Mouse (Mus musculus): ENCODE measurements at regions not wholly inside any gene's neighbourhood (a gene's known extent, or its start where the extent isn't known, plus 50 kb on each side); places are given as distances from the start of the nearest gene placed in this dataset.

DNA sequence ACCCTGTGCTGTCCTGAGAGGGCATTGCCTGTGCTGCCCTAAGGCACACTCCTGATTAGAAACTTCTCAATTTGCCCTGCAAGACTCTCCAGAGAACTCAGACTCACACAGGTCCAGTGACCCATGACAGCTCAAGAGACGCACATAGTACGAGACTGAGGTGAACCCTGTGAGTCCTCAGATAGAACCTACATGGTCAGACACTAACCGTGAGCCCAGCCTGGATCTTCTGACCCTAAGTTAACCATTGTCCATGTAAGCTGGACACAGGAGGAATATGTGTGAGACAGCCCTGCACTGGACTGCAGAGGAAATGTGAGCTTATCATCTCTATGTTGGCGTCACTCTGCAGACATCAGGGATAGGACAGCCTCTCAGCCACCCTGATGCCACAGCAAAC, 91.4 kb upstream of the Selenok start:
- no peak for DNase-seq (ENCODE audit: low spot score)

DNA sequence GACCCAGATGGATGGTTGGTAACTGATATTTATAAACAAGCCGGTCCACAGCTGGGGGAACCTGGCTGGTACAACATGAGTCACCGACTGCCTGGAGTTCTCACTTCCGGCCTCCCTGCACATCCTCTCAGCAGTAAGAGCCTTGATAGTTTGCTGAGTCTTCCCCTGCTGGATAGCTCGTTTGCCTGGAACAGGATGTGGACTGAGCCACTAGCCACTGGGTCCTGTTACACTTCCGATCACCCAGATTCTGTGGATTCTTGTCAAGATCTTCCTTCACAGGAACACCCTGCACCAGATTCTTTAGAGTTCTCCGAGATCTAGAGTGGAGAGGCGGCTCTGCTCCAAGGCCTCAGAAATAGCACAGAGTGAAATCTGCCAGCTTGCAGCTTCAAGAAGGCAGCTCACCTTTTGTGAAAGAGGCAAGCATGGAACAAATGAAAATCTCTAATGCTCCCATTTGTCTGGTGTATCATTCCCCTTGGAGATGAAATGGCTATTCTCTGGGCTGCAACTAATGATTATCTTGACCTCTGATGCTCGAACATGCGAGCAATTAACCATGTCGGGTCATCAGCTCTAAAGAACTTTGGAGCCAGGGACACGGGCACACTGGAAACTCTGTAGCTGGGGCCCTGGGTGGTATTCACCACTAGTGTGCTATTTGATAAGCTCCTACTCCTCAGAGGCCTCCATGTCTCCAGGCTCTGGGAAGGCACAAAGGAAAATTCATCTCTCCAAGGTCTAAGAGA, 90.3 kb upstream of the Selenok start:
- DNase-seq (ENCODE audit: low spot score) = no peak

DNA sequence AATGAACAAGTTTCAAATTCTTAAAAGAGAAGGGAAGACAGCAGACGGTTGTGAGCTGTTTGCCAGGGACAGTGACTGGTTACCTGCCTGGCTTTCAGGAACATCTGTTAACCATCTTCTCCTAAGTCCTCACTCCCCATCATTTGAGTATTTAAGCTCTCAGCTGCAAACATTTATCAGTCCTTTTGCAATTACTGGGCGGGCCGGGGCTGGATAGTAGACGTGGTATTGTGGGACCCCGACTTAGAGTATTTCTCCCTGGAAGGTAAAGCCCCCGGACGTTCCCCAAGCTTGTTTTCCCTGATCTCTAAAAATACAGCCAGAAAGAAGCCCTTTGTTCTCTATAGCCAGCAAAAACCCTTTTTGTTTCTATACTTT, 89.7 kb upstream of the Selenok start:
- no peak for DNase-seq (ENCODE audit: low spot score)

DNA sequence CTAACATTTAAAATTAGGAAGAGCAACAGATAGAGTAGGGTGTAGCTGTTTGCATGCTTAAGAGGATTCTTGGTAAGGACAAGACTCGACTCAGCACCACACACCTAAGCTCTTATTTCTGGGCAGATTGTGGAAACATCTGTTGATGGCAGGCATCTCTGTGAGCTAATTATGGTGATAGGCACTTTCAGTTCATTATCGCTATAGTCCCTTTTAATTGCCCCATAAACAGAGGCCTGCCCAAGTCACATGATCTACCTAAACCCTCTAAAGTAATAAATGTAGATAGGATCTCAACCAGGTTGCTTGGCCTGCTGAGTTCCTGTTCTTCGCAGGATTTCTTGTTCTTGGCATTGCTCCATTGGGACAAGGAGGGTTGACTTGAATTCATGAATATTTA, 88.8 kb upstream of the Selenok start:
- no peak for DNase-seq (ENCODE audit: low spot score)

DNA sequence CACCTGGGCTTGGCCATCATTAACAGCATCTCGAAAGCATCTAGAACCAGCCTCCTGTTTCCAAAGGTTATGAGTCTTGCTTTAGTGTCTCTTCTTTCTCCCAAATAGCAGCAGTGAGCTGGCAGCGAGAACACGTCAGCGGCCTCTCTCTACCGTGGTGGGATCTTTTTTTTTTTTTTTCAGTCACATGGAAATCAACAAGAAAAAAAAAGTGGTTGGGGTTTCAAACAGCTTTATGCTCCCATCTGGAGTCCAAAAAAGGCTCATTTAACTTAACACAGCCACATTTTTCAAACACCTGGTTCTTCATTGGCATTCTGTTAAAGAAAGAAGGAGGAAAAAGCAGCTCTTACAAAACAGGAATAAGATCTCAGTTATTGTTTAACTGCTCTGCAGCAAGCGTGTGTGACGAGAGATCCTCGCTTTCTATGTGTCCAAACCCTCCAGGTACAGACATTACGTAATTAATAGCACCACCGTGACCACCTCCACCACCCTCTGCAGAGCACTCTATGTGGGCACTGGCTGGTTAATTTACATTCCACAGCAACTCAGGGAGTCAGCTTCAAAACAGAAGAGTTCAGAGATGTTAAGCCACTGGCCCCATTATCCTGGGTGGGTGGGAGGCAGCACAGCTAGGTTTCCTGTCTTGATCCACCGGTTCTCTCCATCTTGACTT, 85.3 kb upstream of the Selenok start:
- no peak for DNase-seq (ENCODE audit: low spot score)

DNA sequence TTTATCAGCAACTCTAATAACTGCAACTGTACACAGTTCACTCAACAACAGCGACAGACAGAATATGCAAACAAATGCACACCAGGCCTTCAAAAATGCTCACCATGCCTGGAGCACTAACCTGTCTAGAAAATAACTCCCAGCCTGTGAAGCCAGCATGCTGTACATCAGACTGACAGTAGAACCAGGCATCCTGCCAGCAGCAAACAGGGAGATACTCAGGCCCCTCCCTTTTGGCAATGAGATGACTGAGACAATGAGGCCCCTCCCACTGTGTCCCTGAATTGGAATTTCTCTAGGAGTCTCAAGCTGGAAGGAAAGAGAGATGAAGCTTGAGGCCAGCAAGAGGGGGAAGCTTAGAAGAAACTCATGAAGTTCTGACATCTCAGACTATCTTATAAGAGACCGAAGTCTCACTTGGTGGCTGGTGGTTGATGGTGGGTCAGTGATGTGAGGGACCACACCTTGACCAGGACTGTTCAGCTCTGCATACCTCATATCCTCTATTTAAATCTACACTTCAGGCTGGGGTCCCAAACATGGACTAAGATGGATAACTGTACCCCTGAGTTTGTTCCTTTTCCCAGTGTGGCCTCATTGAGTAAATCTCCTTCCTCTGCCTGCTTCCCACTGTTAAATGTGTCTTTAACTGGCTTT, 72.6 kb upstream of the Selenok start:
- DNase-seq (ENCODE audit: low spot score) = peak; percentile 38

DNA sequence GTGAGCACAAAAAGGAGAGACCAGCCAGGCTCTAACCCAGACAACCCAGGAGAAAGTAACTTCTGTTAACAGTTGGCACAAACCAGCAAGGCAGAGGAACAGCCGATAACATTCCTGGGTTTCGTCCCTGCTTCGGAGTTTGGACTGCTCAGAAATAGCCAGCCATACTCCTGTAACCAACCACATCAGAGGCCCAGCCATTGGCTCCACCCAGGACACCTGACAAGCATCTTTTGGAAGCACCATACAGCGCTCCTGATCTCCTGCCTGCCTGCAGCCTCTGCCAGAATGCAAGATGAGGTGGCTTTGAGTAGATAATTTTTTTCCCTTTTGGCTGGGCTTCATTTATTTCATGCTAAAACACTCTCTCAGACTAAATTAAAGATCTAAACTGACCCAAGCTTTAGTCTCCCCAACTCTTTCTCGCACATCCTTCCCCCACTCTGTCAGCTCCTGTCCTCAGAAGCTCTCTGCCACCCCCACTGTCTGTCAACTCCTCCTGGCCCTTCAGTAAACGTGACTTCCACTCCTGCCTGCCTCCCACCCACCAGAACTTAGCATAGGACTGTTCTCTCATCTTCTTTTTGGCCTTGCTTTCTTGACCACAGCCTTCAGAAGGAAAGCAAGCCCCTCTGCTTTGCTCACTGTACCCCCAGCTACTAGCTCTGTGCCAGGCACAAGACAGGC, 72.0 kb upstream of the Selenok start:
- no peak for DNase-seq (ENCODE audit: low spot score)

DNA sequence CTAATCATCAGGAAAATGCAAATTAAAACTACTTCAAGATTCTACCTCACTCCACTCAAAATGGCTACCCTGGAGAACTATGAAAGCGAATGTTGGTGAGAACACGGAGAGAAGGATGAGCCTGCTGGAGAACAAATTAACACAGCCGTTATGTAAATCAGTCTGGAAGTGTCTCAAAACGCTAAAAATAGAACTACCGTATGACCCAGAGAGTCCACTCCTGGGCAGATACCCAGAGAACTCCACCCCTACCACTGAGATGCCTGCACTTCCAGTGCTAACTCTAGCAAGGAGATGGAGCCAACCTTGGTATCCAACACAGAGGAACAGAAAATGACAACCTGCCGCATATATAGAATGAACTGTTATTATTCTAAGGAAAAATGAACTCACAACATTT, 67.2 kb upstream of the Selenok start:
- DNase-seq (ENCODE audit: low spot score) = no peak

DNA sequence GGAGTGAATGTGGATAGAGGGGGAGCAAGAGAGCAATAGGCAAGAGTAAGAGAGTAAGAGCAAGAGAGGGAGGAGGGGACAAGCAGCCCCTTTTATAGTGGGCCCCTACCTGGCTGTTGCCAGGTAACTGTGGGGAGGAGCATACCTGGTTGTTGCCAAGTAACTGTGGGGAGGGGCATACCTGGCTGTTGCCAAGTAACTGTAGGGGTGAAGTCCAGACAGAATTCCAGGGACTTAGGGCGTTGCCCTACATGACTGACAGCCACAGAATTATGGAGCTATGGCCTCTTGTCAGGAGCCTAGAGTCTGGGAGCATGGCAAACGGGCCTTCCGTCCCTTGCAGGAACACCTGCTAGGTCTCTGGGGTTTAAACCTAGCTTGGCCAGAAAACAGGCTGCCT, 64.5 kb upstream of the Selenok start:
- no peak for DNase-seq (ENCODE audit: low spot score)

DNA sequence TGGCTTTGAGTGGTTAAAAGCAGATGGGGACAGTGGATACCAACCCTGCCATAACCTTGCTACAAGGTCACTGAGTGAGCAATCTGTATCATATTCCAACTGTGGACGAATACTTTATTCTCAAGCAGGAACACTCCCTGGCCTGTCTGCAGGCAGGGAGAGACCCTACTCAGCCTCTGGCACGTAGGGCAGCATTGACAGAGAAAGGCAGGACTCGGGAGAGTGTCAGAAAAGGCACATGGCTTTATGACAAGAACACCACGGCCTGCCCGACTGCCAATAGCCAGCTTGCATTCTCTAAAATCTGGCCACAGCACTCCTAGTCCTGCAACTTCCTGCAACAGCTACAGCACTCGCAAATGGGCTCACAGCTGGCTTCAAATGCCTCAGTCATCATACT, 63.3 kb upstream of the Selenok start:
- DNase-seq (ENCODE audit: low spot score) = no peak

DNA sequence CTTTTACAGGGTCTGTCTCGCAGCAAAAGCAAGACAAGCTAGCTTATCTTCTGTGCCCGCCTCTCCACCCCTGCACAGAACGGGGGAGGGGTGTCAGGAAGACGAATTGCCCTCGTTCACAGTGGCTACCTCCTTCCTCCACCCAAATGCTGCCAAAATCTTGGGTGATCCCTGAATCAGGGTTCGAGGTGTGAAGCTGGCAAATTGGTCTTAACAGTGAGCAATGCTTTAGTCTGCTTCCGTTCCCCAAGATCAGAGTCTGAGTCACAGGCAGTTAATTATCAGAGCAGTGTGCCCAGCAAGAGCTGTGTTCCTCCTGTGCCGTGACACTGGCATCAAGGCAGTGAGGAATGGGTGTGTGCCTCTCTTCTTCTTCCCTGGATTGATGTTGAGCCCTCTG, 58.4 kb upstream of the Selenok start:
- DNase-seq (ENCODE audit: low spot score) = no peak
